Mouse (Mus musculus): Measurements from ENCODE around the gene Mpped1. TPM values are rescaled to one million over a fixed set of nuclear protein-coding genes. Genes with fewer than 3 reads are reported as not detected.
A peak's percentile ranks its signal among the peaks of the same experiment; 100 is the strongest.

Mpped1 gene
- polyA plus RNA-seq, 1 experiment, result 144 TPM

DNA sequence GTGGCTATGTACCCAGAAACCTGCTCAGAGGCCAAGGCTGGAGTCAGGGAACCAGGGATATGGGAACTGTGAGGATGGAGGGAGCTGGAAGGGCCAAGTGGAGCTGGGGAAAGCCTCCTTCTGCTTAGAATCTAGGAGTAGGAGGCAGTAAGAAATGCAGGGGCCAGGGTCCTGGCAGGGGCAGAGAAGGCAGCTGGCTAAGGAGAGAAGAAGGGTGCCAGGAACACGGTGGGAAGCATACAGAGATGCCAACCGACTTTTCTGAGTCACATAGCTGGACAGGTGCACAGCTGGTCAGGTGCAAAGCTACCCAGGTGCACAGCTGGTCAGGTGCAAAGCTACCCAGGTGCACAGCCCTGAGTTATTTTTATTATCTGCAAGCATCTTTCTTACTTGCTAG is 98.6 kb downstream of the Mpped1 start:
- no peak for DNase-seq (ENCODE audit: extremely low spot score in 1 of 2, low spot score in 1 of 2)

DNA sequence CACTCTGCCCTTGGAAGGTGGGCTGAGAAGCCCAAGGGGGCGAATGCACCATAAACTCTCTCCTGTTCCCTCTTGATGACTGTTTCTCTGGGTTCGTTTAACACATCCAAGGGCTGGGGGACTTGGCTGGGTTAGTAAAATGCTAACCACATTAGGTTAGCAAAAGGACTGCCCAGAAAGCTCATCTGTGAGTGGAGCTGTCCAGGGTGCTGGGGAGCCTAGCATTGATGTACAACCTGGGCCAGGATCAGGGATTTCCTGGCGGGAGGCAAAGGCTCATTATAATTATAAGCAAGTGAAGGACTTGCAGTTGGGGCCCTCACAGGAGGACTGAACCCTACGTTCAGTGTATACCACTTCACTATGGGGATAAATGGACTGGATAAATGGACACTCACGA is 100.6 kb downstream of the Mpped1 start:
- DNase-seq (ENCODE audit: extremely low spot score in 1 of 2, low spot score in 1 of 2), result no peak

DNA sequence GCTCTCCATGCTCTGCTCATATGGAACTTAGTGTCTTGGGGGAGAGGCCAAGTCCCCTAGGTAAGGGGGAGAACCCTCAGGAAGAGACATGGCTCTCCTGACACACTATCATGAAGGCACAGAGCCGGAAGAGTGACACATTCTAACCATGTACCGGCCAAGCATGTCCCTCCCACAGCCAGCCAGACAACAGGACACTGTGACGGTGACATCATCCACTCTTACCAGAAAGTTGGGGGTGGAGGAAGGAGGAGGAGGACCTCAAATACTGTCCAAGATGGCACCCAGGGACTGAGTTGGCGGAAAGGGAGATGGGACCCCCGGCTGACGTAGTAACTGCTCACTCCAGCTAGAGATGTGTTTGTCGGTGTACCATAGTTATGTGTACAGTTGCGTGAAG is 104.6 kb downstream of the Mpped1 start:
- no peak for DNase-seq (ENCODE audit: extremely low spot score in 1 of 2, low spot score in 1 of 2)

DNA sequence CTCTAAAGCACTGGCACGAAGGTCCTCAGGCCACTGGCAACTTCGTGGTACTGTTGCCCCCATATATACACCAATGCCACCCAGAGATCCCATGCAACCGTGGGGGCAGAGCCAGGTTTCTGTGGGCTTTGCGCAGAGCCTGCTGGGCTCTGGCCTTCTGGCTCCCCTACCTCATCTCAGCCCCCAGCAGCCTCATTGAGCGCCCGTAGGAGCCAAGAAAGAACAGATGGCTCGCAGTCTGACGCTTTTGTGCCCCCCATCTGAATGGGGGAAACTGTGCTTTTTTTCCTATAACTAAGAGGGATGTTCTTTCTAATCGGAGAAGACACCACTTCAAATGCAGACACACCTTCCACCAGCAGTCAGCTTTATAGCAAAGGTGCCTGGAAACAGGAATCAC is 105.0 kb downstream of the Mpped1 start:
- DNase-seq (ENCODE audit: extremely low spot score in 1 of 2, low spot score in 1 of 2), result no peak

DNA sequence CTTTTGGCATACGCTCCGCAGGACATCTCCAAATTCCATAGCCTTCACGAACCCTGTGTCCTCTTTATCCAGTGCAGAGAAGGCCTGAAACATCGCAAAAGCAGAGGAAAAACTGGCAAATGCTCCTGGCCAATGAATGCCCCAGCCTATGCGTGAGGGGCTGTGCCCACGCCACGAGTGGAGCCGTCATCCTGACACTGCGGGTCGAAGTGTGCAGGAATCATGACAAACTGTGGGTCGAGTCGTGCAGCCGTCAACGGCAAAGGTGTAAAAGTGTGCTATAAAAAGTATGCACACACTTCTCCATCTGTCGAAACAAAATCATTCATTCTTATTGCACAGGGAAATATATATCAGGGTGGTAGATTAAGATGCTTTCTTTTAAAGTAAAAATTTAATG is 113.6 kb downstream of the Mpped1 start:
- peak in 1 of 2 experiments; percentile 59 for DNase-seq (ENCODE audit: extremely low spot score in 1 of 2, low spot score in 1 of 2)

DNA sequence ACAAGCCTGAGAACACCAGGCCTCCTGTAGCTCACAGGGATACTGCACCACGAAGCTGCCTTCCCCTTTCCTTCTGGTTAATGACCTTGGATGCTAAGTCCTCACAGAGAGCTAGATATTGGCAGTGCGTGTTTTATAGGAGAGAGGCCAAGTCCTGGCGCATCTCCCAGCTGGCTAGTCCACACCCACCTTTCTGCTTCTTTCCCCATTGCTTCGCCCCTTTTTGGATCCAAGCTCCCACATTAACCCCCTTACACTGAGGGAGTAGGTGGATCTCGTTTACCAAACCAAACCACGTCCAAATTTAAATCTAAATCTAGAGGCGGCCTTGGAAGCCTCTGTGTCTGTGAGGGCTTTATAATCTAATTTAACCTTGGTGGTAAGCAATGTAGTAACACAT is 115.0 kb downstream of the Mpped1 start:
- DNase-seq (ENCODE audit: extremely low spot score in 1 of 2, low spot score in 1 of 2), result peak in 1 of 2 experiments; percentile 47

DNA sequence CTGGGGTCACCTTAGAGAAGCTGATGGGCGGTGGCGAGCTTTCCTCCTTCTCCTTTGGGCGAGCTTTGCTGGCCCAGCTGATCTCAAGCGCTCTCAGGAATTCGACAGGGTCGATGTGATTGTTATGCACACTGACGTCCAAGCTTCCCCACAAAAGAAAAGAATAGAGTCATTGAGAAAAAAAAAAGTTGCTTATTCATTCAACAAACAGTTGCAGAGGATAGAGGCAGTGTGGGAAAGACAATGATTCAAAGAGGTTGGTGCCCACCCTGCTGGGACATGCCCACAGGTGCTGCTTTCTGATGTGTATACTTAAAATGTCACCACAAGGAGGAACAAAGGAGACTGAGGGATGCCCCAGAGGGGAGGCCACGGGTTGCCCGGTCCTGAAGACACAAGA is 116.7 kb downstream of the Mpped1 start:
- DNase-seq (ENCODE audit: extremely low spot score in 1 of 2, low spot score in 1 of 2), result no peak

DNA sequence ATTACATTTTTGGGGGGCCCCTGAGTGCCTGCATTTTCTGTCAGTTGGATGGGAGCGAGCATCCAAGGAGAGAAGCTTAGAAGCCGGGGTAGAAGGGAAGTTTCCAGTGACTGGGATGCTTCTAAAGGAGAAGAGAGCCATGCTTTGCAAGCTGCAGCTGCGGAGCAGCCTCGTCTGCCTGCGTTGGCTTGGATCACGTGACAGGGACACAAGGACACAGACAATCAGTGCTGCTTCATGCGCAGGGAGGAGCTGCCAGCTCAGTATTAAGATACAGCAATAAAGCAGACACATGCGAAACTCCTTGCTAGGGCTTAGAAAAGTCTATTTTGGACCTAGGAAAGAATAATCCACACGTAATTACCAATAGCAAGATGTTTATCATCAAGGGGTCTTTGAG is 118.0 kb downstream of the Mpped1 start:
- DNase-seq (ENCODE audit: extremely low spot score in 1 of 2, low spot score in 1 of 2), result peak; percentile 41 to 65

DNA sequence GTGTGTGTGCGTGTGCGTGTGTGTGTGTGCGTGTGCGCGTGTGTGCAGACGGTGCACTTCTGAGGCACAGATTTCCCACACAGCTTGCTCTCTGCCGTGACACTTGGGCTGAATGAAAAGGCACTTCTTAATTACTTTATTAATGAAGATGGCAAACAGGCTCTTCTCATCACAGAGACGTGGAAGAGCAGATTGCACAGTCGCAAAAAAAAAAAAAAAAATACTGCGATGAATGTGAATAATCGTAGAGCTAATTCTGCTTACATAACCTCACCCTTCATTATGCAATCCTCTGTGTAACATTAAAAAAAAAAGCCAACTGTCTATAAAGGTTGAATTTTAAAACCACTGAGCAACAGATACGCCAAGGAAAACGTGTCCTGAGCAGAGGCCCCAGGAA is 127.2 kb downstream of the Mpped1 start:
- DNase-seq (ENCODE audit: extremely low spot score in 1 of 2, low spot score in 1 of 2), result no peak

Other genes with a start within 250 kb of the Mpped1 start
- gene Tspo, start 215.9 kb upstream of the Mpped1 start, polyA plus RNA-seq (2012; rRNA removed), result 10.9 and 11.3 TPM in 2 replicates
- 23.9 and 29.6 TPM in 2 replicates for gene Mcat, start 215.7 kb upstream of the Mpped1 start, polyA plus RNA-seq (2012; rRNA removed)
- gene Ttll12, start 184.3 kb upstream of the Mpped1 start, polyA plus RNA-seq (2012; rRNA removed), result 13.9 and 14.7 TPM in 2 replicates
- gene Scube1, start 54.4 kb upstream of the Mpped1 start, polyA plus RNA-seq (2012; rRNA removed), result 38.6 and 41.9 TPM in 2 replicates

Measured in frontal cortex, adult 2 months (tissue).